Mouse (Mus musculus) midbrain, embryonic 12.5 days (tissue): ENCODE results near the gene Ccdc188. TPM values are rescaled to one million over a fixed set of nuclear protein-coding genes. Genes with fewer than 3 reads are reported as not detected.

Experiments used
- ATAC-seq: fragments of 200-750 bp; cut with Nextera tagmentation; 2 replicates; pipeline ENCODE4 v1.8.0; 2017; ENCODE audit warnings: low read depth, moderate TSS enrichment, moderate library complexity; ENCODE audit not compliant: low FRiP score
- H3K27ac ChIP-seq: fragments of 300-500 bp; sonication (generic); replicated peaks from 2 replicates; pipeline ENCODE4 v1.5.1; 2016; ENCODE audit warnings: mild to moderate bottlenecking
- H3K27me3 ChIP-seq: fragments of 300-500 bp; sonication (generic); 2 replicates; pipeline ENCODE4 v1.6.1; 2016; ENCODE audit warnings: mild to moderate bottlenecking
- H3K36me3 ChIP-seq: fragments of 300-500 bp; sonication (generic); 2 replicates; pipeline ENCODE4 v1.6.1; 2016
- H3K4me1 ChIP-seq: fragments of 300-500 bp; sonication (generic); 2 replicates; pipeline ENCODE4 v1.6.1; 2016
- H3K4me2 ChIP-seq: fragments of 300-500 bp; sonication (generic); replicated peaks from 2 replicates; pipeline ENCODE4 v1.6.1; 2016; ENCODE audit warnings: mild to moderate bottlenecking, moderate library complexity
- H3K4me3 ChIP-seq: fragments of 300-500 bp; sonication (generic); 2 replicates; pipeline ENCODE4 v1.5.1; 2016; ENCODE audit warnings: mild to moderate bottlenecking
- H3K9ac ChIP-seq: fragments of 300-500 bp; sonication (generic); replicated peaks from 2 replicates; pipeline ENCODE4 v1.6.1; 2016; ENCODE audit warnings: mild to moderate bottlenecking, moderate library complexity
- H3K9me3 ChIP-seq: fragments of 300-500 bp; sonication (generic); 2 replicates; pipeline ENCODE4 v1.6.1; 2016; ENCODE audit warnings: mild to moderate bottlenecking
- WGBS: fragments of 180-500 bp; shearing (Covaris S2); methylation state at CpG from one replicate; pipeline ENCODE4 v1.1.7; 2016; 5-methylcytosine and 5-hydroxymethylcytosine counted together
- polyA plus RNA-seq: library from polyadenylated mRNA; unstranded; fragments of >200 nt; fragmentation: Nextera tagmentation; extraction: Ambion mirVana; gene quantifications from 2 replicates; pipeline ENCODE4 v1.2.1, GENCODE M21; 2016

The Ccdc188 gene
- polyA plus RNA-seq, 1 experiment from 2014 or later, result not detected

DNA sequence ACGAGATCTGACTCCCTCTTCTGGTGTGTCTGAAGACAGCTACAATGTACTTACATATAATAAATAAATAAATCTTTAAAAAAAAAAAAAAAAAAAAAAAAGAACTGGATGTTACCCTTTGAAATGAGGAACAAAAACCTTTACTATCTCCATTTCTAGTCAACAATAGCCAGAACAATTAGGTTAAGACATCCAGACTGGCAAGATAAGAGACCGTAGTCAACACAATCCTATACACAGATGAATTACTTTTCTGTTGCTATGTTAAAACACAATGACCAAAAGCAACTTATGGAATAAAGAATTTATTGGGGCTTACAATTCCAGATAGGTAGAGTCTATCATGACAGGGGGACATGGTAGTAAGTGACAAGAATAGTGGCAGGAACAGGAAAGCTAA is 47.3 kb downstream of the Ccdc188 start:
- WGBS, result 90% methylated on average over 2 of the region's 2 CpGs
- Histone ChIP-seq H3K4me3 (no peak overlapping the region), H3K27ac (no peak overlapping the region), H3K4me2 (no peak overlapping the region), H3K36me3 (peaks cover 78% of the 10 kb centered on the region), H3K27me3 (no peaks in the 10 kb centered on the region), H3K4me1 (no peaks in the 10 kb centered on the region), H3K9ac (no peak overlapping the region), H3K9me3 (no peaks in the 10 kb centered on the region)
- no peak for ATAC-seq

DNA sequence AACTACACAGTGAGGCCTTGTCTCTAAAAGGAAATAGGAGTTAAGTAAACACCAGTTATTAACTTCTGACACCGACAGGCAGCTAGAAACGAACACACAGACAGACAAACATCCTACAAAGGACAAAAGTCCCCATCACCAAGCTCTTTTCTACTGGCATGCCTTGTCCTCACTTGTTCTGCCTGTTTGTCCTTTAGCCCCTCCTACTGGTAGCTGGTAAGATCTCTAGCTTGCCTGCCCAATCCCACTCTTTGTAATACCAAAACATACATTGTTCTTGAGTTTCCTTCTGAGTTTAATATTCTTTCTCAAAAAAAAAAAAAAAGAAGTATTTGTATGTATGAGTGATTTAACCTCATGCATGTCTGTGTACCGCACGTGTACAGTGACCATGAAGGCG is 50.5 kb downstream of the Ccdc188 start:
- H3K4me1 ChIP-seq, result no peaks in the 10 kb centered on the region
- H3K36me3 ChIP-seq, result peaks cover 82% of the 10 kb centered on the region
- no peak overlapping the region for H3K27ac ChIP-seq
- no peak overlapping the region for H3K4me3 ChIP-seq
- H3K9ac ChIP-seq, result no peak overlapping the region
- H3K9me3 ChIP-seq, result no peaks in the 10 kb centered on the region
- ATAC-seq, result no peak
- 96% methylated on average over 5 of the region's 5 CpGs for WGBS
- H3K27me3 ChIP-seq, result no peaks in the 10 kb centered on the region
- H3K4me2 ChIP-seq, result no peak overlapping the region

Other genes with a start within 250 kb of the Ccdc188 start
- not detected in 2 replicates for gene Vpreb2, start 237.5 kb upstream of the Ccdc188 start, polyA plus RNA-seq
- gene Dgcr6, start 165.0 kb upstream of the Ccdc188 start, polyA plus RNA-seq, result 144 TPM in 2 replicates
- gene Prodh, start 127.7 kb upstream of the Ccdc188 start, polyA plus RNA-seq, result 6.8 and 8.7 TPM in 2 replicates
- gene Rtn4r, start 90.2 kb upstream of the Ccdc188 start, polyA plus RNA-seq, result 7.6 and 7.9 TPM in 2 replicates
- 15.0 and 16.6 TPM in 2 replicates for gene Zdhhc8, start 17.3 kb downstream of the Ccdc188 start, polyA plus RNA-seq
- gene Trmt2a, start 30.8 kb downstream of the Ccdc188 start, polyA plus RNA-seq, result 112 and 120 TPM in 2 replicates
- 869 and 888 TPM in 2 replicates for gene Ranbp1, start 30.9 kb downstream of the Ccdc188 start, polyA plus RNA-seq
- gene Gm49776, start 40.4 kb downstream of the Ccdc188 start, polyA plus RNA-seq, result 1.9 and 3.3 TPM in 2 replicates
- gene Dgcr8, start 71.4 kb downstream of the Ccdc188 start, polyA plus RNA-seq, result 40.2 and 42.2 TPM in 2 replicates
- 48.2 and 49.7 TPM in 2 replicates for gene Tango2, start 130.2 kb downstream of the Ccdc188 start, polyA plus RNA-seq
- 129 and 134 TPM in 2 replicates for gene Arvcf, start 130.3 kb downstream of the Ccdc188 start, polyA plus RNA-seq
- 22.5 and 23.8 TPM in 2 replicates for gene Txnrd2, start 208.5 kb downstream of the Ccdc188 start, polyA plus RNA-seq
- gene Comt, start 209.0 kb downstream of the Ccdc188 start, polyA plus RNA-seq, result 54.9 and 60.1 TPM in 2 replicates